In genomic region chrX:157080025-157080424, GRCm38 (mm10) we compare ENCODE assay signal across 27 mouse cellular contexts.
DNase-seq lines count a peak whose midpoint lies in the region; ATAC-seq and TF ChIP-seq lines count a peak whose summit lies in the region.
"Had no signal": no experiment of that assay in that cellular context is flagged by ENCODE, and none has a peak within 500 bp of the region (broad histone marks: within the 10 kb centered on the region; RNA-seq: fewer than 3 reads in every experiment).

No protein-coding gene starts in this region.

- TF ChIP-seq CTCF in gastrocnemius, adult 2 months (IDR thresholded peaks at IDR 0.05), result no peak

- H3K9me3 ChIP-seq in heart, embryonic 16.5 days (replicated peaks; ENCODE audit: control insufficient read depth, low read length), result no peaks in the 10 kb centered on the region
- H3K9me3 ChIP-seq in heart, embryonic 10.5 days, result no peaks in the 10 kb centered on the region
- H3K9me3 ChIP-seq: embryonic facial prominence, embryonic 12.5 days; G1E; hindbrain, embryonic 13.5 days; limb, embryonic 12.5 days; liver, embryonic 15.5 days; midbrain, embryonic 10.5 days; midbrain, embryonic 15.5 days; stomach, embryonic 15.5 days had no signal

- no peaks in the 10 kb centered on the region for H3K27me3 ChIP-seq in heart, embryonic 16.5 days (ENCODE audit: control insufficient read depth, insufficient read depth, low read length)
- H3K27me3 ChIP-seq in heart, embryonic 10.5 days (ENCODE audit: insufficient read depth, poor library complexity, severe bottlenecking), result no peaks in the 10 kb centered on the region
- H3K27me3 ChIP-seq: embryonic facial prominence, embryonic 12.5 days; hindbrain, embryonic 13.5 days; limb, embryonic 12.5 days; liver, embryonic 15.5 days; midbrain, embryonic 15.5 days; stomach, embryonic 15.5 days had no signal

- intact Hi-C loops in gastrocnemius, adult 2 months (cut with DNase I), result no loop called here

- no peak overlapping the region for H3K4me2 ChIP-seq in heart, embryonic 16.5 days (ENCODE audit: low read depth, low read length)
- H3K4me2 ChIP-seq: embryonic facial prominence, embryonic 12.5 days; hindbrain, embryonic 13.5 days; limb, embryonic 12.5 days; liver, embryonic 15.5 days; lung, embryonic 14.5 days; midbrain, embryonic 15.5 days; stomach, embryonic 15.5 days had no signal

- no peaks in the 10 kb centered on the region for H3K36me3 ChIP-seq in heart, embryonic 16.5 days (ENCODE audit: control insufficient read depth, insufficient read depth)
- no peaks in the 10 kb centered on the region for H3K36me3 ChIP-seq in heart, embryonic 10.5 days
- H3K36me3 ChIP-seq: embryonic facial prominence, embryonic 12.5 days; G1E; hindbrain, embryonic 13.5 days; limb, embryonic 12.5 days; liver, embryonic 15.5 days; midbrain, embryonic 10.5 days; midbrain, embryonic 15.5 days; stomach, embryonic 15.5 days had no signal

- H3K4me3 ChIP-seq in gastrocnemius, adult 2 months, result no peak overlapping the region
- H3K4me3 ChIP-seq in heart, embryonic 16.5 days (ENCODE audit: low read length), result no peak overlapping the region
- H3K4me3 ChIP-seq in heart, embryonic 10.5 days, result no peak overlapping the region
- H3K4me3 ChIP-seq: embryonic facial prominence, embryonic 12.5 days; hindbrain, embryonic 13.5 days; left cerebral cortex, adult 2 months; limb, embryonic 12.5 days; liver, embryonic 15.5 days; midbrain, embryonic 10.5 days; midbrain, embryonic 15.5 days; stomach, embryonic 15.5 days had no signal

- H3K27ac ChIP-seq in gastrocnemius, adult 2 months, result peak overlapping the region; percentile 73
- H3K27ac ChIP-seq in heart, embryonic 16.5 days (ENCODE audit: low read length), result peak overlapping the region; percentile 31
- no peak overlapping the region for H3K27ac ChIP-seq in heart, embryonic 10.5 days
- H3K27ac ChIP-seq: embryonic facial prominence, embryonic 12.5 days; hindbrain, embryonic 13.5 days; left cerebral cortex, adult 2 months; limb, embryonic 12.5 days; liver, embryonic 15.5 days; midbrain, embryonic 10.5 days; midbrain, embryonic 15.5 days; stomach, embryonic 15.5 days had no signal

- no peak for DNase-seq in gastrocnemius, adult 2 months
- no peak for DNase-seq in gastrocnemius, adult 18-20 months (ENCODE audit: low spot score)
- DNase-seq in heart, embryonic 10.5 days (ENCODE audit: low spot score), result no peak
- peak; percentile 61 for DNase-seq in MN1 (ENCODE audit: low spot score)
- peak; percentile 6 for DNase-seq in telencephalon, adult 2 months (ENCODE audit: low read depth, low spot score)
- DNase-seq in kidney, postnatal 4 days, result no peak
- DNase-seq: adrenal gland, postnatal 14 days; B cell, adult 2 months; gastrocnemius, postnatal 10 days; kidney, adult 9 months; kidney, postnatal 10 days; lung, embryonic 14.5 days; lung, postnatal 14 days; right cerebral cortex, postnatal 25 days; thymus, postnatal 14 days had no signal

- ATAC-seq in heart, embryonic 16.5 days (replicated peaks; ENCODE audit: extremely low read depth, insufficient read depth, low FRiP score), result no peak
- ATAC-seq: forebrain, embryonic 14.5 days; intestine, embryonic 16.5 days; midbrain, embryonic 15.5 days had no signal

- H3K9ac ChIP-seq in heart, embryonic 16.5 days (ENCODE audit: low read length), result no peak overlapping the region
- H3K9ac ChIP-seq: embryonic facial prominence, embryonic 12.5 days; hindbrain, embryonic 13.5 days; limb, embryonic 12.5 days; liver, embryonic 15.5 days; lung, embryonic 14.5 days; midbrain, embryonic 15.5 days; stomach, embryonic 15.5 days had no signal

- no peaks in the 10 kb centered on the region for H3K4me1 ChIP-seq in heart, embryonic 16.5 days (ENCODE audit: control insufficient read depth, insufficient read depth, low read length)
- H3K4me1 ChIP-seq in heart, embryonic 10.5 days, result no peaks in the 10 kb centered on the region
- H3K4me1 ChIP-seq: embryonic facial prominence, embryonic 12.5 days; hindbrain, embryonic 13.5 days; limb, embryonic 12.5 days; liver, embryonic 15.5 days; midbrain, embryonic 10.5 days; midbrain, embryonic 15.5 days; stomach, embryonic 15.5 days had no signal

Comparison
In these comparisons a context has a peak if more than half of its experiments do, and no peak if none do; other contexts are left out.
1. DNase-seq: peak in MN1 (single experiment) and telencephalon, adult 2 months (single experiment); none in gastrocnemius, adult 2 months (single experiment), gastrocnemius, adult 18-20 months (single experiment), heart, embryonic 10.5 days (single experiment) and kidney, postnatal 4 days (0 of 2).